Mouse (Mus musculus): ENCODE results near the gene Grxcr1. TPM values are rescaled to one million over a fixed set of nuclear protein-coding genes. Genes with fewer than 3 reads are reported as not detected.

The Grxcr1 gene
- total and polyA plus RNA-seq, 3 experiments: not detected

DNA sequence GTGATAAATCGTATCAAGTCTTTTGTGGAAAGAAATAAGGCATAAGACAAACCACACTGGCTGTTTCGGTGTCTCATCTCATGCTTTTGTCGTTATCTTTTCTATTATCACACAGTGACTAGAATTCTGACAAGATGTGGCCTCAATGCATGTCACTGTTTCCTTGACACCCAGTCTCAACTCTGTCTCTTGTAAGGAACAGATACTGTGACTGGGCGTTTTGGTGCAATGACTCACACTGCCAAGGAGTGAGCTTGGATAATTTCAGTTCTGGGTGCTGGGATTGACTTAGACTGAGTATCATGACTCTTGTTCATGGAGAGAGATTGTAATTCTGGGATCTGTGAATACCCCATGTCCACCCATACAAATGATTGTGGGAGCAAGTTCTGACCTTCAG, 24.6 kb upstream of the Grxcr1 start:
- H3K36me3 ChIP-seq (ENCODE audit: control insufficient read depth in 1 of 2, insufficient read depth in 2 of 2, low read length in 2 of 2): no peaks in the 10 kb centered on the region
- no peak overlapping the region for H3K27ac ChIP-seq (ENCODE audit: control insufficient read depth, low read depth, low read length)
- no peak overlapping the region for H3K4me3 ChIP-seq (ENCODE audit: control insufficient read depth in 1 of 2, insufficient read depth in 1 of 2, low read depth in 2 of 2, low read length in 2 of 2)
- H3K27me3 ChIP-seq (ENCODE audit: control insufficient read depth in 1 of 2, insufficient read depth in 2 of 2, low read length in 2 of 2): no peaks in the 10 kb centered on the region; a peak in 1 of 4 replicates
- DNase-seq (ENCODE audit: low read depth, low spot score): no peak
- no peaks in the 10 kb centered on the region for H3K9me3 ChIP-seq (replicated peaks; ENCODE audit: insufficient read depth, low read length)
- no peak overlapping the region for H3K9ac ChIP-seq (ENCODE audit: control insufficient read depth, low read depth, low read length, poor library complexity, severe bottlenecking)
- TF ChIP-seq MAFK (IDR thresholded peaks at IDR 0.05; ENCODE audit: borderline replicate concordance, low read depth, low read length) (no peak), TBP (IDR thresholded peaks at IDR 0.05; ENCODE audit: low read depth, low read length) (no peak), CHD1 (IDR thresholded peaks at IDR 0.05; ENCODE audit: low read depth, low read length) (no peak), TAL1 (IDR thresholded peaks at IDR 0.05; ENCODE audit: low read length) (no peak), ZMIZ1 (IDR thresholded peaks at IDR 0.05; ENCODE audit: low read depth, low read length) (no peak), GATA1 (IDR thresholded peaks at IDR 0.05; ENCODE audit: low read depth, low read length) (no peak)
- no peaks in the 10 kb centered on the region for H3K79me2 ChIP-seq (ENCODE audit: control insufficient read depth, insufficient read depth, low read length, poor library complexity)
- no peaks in the 10 kb centered on the region for H3K4me1 ChIP-seq (ENCODE audit: control insufficient read depth in 1 of 2, insufficient read depth in 2 of 2, low read length in 2 of 2)

DNA sequence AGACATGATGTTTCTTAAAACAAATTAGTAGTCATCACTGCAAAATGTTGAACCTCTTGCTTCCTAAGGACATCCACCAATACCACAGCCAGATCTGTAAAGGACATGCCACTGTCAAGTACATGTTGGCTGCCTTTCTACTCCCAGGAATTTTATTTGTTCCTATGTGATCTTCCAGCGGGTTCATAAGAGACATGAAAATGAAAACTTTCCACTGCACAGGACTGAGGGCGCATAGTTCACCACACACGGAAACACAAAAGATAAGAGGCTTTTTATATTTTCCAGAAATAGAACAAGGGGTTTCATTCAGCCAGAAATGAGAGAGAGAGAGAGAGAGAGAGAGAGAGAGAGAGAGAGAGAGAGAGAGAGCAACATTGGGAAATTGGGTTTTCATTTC, 20.1 kb upstream of the Grxcr1 start:
- no peak for TF ChIP-seq GABPA (IDR thresholded peaks at IDR 0.05; ENCODE audit: low read depth, low read length)
- TF ChIP-seq JUND (IDR thresholded peaks at IDR 0.05; ENCODE audit: low read depth, low read length): no peak
- TF ChIP-seq BHLHE40 (IDR thresholded peaks at IDR 0.05; ENCODE audit: borderline replicate concordance, low read depth, low read length): no peak
- no peak for TF ChIP-seq SIN3A (IDR thresholded peaks at IDR 0.05; ENCODE audit: low read length)
- no peak for TF ChIP-seq EP300 (IDR thresholded peaks at IDR 0.05; ENCODE audit: low read depth in 1 of 2, low read length in 2 of 2)
- TF ChIP-seq TCF12 (IDR thresholded peaks at IDR 0.05; ENCODE audit: low read depth, low read length): no peak
- no peak for TF ChIP-seq ZC3H11A (IDR thresholded peaks at IDR 0.05; ENCODE audit: low read depth, low read length)
- no peak for TF ChIP-seq E2F4 (IDR thresholded peaks at IDR 0.05; ENCODE audit: borderline replicate concordance, low read depth, low read length)
- TF ChIP-seq ETS1 (IDR thresholded peaks at IDR 0.05; ENCODE audit: low read depth, low read length): no peak
- no peak for TF ChIP-seq POLR2AphosphoS5 (IDR thresholded peaks at IDR 0.05; ENCODE audit: borderline replicate concordance, low read depth, low read length)
- no peak for TF ChIP-seq MAZ (IDR thresholded peaks at IDR 0.05; ENCODE audit: low read depth, low read length)
- TF ChIP-seq MXI1 (IDR thresholded peaks at IDR 0.05; ENCODE audit: low read depth, low read length): no peak
- TF ChIP-seq USF2 (IDR thresholded peaks at IDR 0.05; ENCODE audit: borderline replicate concordance in 1 of 2, insufficient read depth in 1 of 2, low read depth in 1 of 2, low read length in 2 of 2): no peak
- TF ChIP-seq RCOR1 (IDR thresholded peaks at IDR 0.05; ENCODE audit: low read depth, low read length): no peak
- no peak for TF ChIP-seq HCFC1 (IDR thresholded peaks at IDR 0.05; ENCODE audit: low read depth, low read length)
- no peak for TF ChIP-seq ZKSCAN1 (IDR thresholded peaks at IDR 0.05; ENCODE audit: low read depth, low read length)
- TF ChIP-seq SMC3 (IDR thresholded peaks at IDR 0.05; ENCODE audit: low read depth, low read length): no peak
- TF ChIP-seq MYC (IDR thresholded peaks at IDR 0.05; ENCODE audit: low read depth, low read length): no peak
- TF ChIP-seq MAFK (IDR thresholded peaks at IDR 0.05; ENCODE audit: borderline replicate concordance, low read depth, low read length): no peak
- no peak for TF ChIP-seq POLR2AphosphoS2 (IDR thresholded peaks at IDR 0.05; ENCODE audit: low read length)
- DNase-seq (ENCODE audit: low read depth, low spot score): no peak
- Histone ChIP-seq H3K9me3 (replicated peaks; ENCODE audit: insufficient read depth, low read length) (no peaks in the 10 kb centered on the region), H3K4me1 (ENCODE audit: control insufficient read depth in 1 of 2, insufficient read depth in 2 of 2, low read length in 2 of 2) (no peaks in the 10 kb centered on the region), H3K36me3 (ENCODE audit: control insufficient read depth in 1 of 2, insufficient read depth in 2 of 2, low read length in 2 of 2) (no peaks in the 10 kb centered on the region), H3K79me2 (ENCODE audit: control insufficient read depth, insufficient read depth, low read length, poor library complexity) (no peaks in the 10 kb centered on the region), H3K27ac (ENCODE audit: control insufficient read depth, low read depth, low read length) (no peak overlapping the region), H3K4me3 (ENCODE audit: control insufficient read depth in 1 of 2, insufficient read depth in 1 of 2, low read depth in 2 of 2, low read length in 2 of 2) (no peak overlapping the region), H3K9ac (ENCODE audit: control insufficient read depth, low read depth, low read length, poor library complexity, severe bottlenecking) (no peak overlapping the region), H3K27me3 (ENCODE audit: control insufficient read depth in 1 of 2, insufficient read depth in 2 of 2, low read length in 2 of 2) (peaks cover 0 to 2% of the 10 kb centered on the region in 2 experiments; a peak in 2 of 4 replicates)

Data from MEL (cell line).